Mouse (Mus musculus): Measurements from ENCODE around the gene Olfr1024.

Olfr1024 gene

DNA sequence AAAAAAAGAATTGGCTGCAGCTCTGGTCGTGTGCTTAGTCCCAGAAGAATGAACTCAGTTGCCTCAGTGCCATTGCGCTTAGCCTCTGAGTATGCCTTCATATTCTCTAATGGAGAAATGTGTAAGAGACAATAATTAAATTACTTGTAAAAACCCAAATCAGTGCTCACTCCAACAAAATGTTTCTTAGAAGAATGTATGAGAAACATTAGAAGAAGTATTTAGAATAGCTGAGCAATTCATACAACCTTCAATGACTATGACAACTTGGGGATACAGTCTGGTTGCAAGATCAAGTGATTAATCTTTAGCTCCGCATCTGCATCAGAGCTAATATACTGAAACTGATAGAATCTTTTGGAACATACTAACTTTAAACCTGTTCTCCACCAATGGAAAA, at the start of gene Olfr1024:
Olfr1024 (minus strand) TSS at position 101 of the 400 bp plus-strand sequence.
- no peak for DNase-seq (ENCODE audit: low read depth, low spot score)

DNA sequence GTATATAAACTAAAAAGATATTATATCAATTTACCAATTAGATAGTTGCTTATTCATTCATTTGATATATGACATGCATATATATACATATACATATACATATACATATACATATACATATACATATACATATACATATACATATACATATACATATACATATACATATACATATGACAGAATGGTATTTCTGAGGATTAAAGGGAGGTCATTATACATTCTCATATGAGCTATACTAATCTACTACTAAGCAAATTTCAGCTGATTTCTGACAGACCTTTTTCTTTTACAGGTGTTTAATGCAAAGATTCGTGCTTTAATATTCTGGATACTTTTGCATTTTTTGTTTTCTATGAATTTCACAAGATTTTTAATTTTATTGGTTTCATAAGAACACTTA, 45.3 kb upstream of the Olfr1024 start, which contains the start of gene Olfr1028:
Olfr1028 (plus strand) TSS at position 301 of the 400 bp plus-strand sequence.
- DNase-seq (ENCODE audit: low read depth, low spot score), result no peak

DNA sequence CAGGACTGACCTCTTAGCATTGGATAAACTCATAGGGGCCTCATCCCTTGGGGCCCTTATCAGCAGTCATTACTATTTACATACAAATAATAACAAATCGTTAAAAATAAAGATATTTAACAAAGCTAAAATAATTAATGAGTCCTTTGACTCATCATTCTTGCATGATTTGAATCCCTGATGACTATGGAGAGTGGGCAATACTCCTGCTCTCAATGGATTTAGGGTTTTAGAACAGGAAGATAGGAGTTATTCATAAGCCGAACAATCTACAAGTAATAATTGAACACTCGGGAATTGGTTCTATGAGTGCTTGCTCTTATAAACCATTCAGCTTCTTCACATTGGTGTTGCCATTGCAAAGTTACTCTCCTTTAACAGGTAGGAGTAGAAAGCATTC, 16.4 kb upstream of the Olfr1024 start, which contains the start of gene Olfr1026:
Olfr1026 (plus strand) TSS at position 301 of the 400 bp plus-strand sequence.
- DNase-seq (ENCODE audit: low read depth, low spot score), result no peak

DNA sequence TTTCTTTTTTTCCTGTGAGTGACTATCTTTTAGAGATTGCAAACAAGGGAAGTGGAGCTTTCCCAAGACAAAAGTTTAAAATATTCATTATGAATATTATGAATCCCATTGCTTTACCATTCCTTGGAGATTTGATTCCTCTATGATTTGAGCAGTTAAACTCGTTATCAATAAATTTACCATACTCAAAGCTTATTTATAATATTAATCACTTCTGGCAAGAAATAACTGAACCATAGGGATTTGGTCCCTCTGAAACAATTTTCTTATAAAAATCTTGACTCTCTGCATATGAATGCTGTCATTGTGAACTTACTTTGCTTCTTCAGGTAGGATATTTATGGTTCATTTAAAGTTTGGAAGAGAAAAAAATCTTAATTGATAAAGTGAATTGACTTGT, 10.0 kb upstream of the Olfr1024 start, which contains the start of gene Olfr1025-ps1:
Olfr1025-ps1 (plus strand) TSS at position 301 of the 400 bp plus-strand sequence.
- DNase-seq (ENCODE audit: low read depth, low spot score), result no peak

DNA sequence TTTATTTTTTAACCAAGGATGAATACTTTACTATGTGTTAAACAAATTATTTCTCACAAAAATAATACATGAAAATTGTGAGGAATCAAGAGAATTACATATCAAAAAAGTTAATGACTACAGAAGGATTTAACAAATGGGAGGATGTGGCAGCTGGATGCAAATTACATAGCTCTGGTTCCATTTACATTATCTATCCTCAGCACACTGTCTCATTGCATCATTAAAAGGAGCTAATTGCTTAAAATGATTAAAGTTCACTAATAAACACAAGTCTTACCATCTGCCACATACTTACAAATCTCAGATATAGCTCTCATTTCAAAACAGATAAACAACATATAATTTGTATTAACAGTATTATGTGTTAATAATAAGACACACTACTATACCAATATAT, 8.3 kb upstream of the Olfr1024 start:
- no peak for DNase-seq (ENCODE audit: low read depth, low spot score)

DNA sequence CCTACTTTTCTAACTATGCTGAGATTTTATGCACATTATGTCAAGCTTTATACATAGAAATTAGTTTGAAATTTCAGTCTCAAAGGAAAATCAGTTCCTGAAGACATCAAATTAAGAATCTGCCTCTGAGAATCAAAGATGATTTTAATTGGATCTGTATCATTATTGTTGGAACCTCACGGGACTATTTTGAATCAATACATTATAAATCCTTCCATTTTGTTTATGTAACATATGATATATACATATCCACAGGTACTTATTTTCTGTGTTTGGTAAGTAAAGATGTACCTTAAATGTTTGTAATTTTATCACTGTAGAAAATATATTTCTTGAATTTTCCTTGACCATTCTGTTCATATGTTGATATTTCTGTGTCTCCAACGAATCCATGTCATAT, 19.5 kb downstream of the Olfr1024 start, which contains the start of gene Olfr1023:
Olfr1023 (plus strand) TSS at position 301 of the 400 bp plus-strand sequence.
- DNase-seq (ENCODE audit: low read depth, low spot score), result no peak

DNA sequence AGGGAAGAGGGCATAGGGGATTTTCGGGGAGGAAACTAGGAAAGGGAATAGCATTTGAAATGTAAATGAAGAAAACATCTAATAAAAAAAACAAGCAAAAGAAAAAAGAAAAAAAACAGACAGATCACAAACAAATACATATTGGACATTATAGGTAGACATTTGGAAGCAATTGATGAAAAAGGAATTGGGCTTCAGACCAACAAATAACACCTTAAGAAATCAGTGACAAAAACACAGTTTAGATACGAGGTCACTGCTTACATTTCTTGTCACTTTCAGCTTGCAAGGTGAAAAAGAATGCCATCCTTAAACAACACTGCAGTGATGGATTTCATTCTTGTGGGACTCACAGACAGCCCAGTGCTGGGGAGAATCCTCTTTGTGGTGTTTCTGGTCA, 36.6 kb downstream of the Olfr1024 start, which contains the start of gene Olfr1022:
Olfr1022 (plus strand) TSS at position 301 of the 400 bp plus-strand sequence.
- no peak for DNase-seq (ENCODE audit: low read depth, low spot score)
